ENCODE assay signal across 19 mouse cellular contexts in genomic region chr6:116999940-117000339, GRCm38 (mm10).
A peak's percentile ranks its signal among the peaks of the same experiment; 100 is the strongest.
DNase-seq lines count a peak whose midpoint lies in the region; ATAC-seq and TF ChIP-seq lines count a peak whose summit lies in the region.
"Had no signal": no experiment of that assay in that cellular context is flagged by ENCODE, and none has a peak within 500 bp of the region (broad histone marks: within the 10 kb centered on the region; RNA-seq: fewer than 3 reads in every experiment).

No protein-coding gene starts in this region.

- no peaks in the 10 kb centered on the region for H3K79me2 ChIP-seq in liver, adult 2 months (ENCODE audit: control insufficient read depth, insufficient read depth, low read length)

- H3K27ac ChIP-seq in forebrain, postnatal 0 days (ENCODE audit: low read depth, low read length), result no peak overlapping the region
- no peak overlapping the region for H3K27ac ChIP-seq in forebrain, embryonic 15.5 days (replicated peaks)
- H3K27ac ChIP-seq in liver, adult 2 months (replicated peaks; ENCODE audit: insufficient read depth, low read depth, low read length), result no peak overlapping the region
- no peak overlapping the region for H3K27ac ChIP-seq in liver, postnatal 0 days (ENCODE audit: low read depth)
- H3K27ac ChIP-seq in embryonic facial prominence, embryonic 14.5 days (replicated peaks; ENCODE audit: low read depth, low read length), result no peak overlapping the region
- H3K27ac ChIP-seq: hindbrain, embryonic 12.5 days; liver, embryonic 14.5 days; midbrain, embryonic 12.5 days had no signal

- 44% methylated on average over 4 of the region's 4 CpGs for WGBS in forebrain, postnatal 0 days
- WGBS in forebrain, embryonic 15.5 days, result 51% methylated on average over 4 of the region's 4 CpGs
- WGBS in liver, adult 2 months, result 30% methylated on average over 4 of the region's 4 CpGs
- 45% methylated on average over 4 of the region's 4 CpGs for WGBS in liver, postnatal 0 days (ENCODE audit: insufficient replicate concordance)
- 34% methylated on average over 4 of the region's 4 CpGs for WGBS in embryonic facial prominence, embryonic 14.5 days

- no peak overlapping the region for H3K9ac ChIP-seq in forebrain, postnatal 0 days
- no peak overlapping the region for H3K9ac ChIP-seq in forebrain, embryonic 15.5 days (replicated peaks)
- no peak overlapping the region for H3K9ac ChIP-seq in liver, adult 2 months (ENCODE audit: low read depth, low read length)
- no peak overlapping the region for H3K9ac ChIP-seq in liver, postnatal 0 days (replicated peaks)
- no peak overlapping the region for H3K9ac ChIP-seq in embryonic facial prominence, embryonic 14.5 days (ENCODE audit: low read depth, low read length)
- H3K9ac ChIP-seq: hindbrain, embryonic 12.5 days; liver, embryonic 14.5 days; midbrain, embryonic 12.5 days had no signal

- H3K4me2 ChIP-seq in forebrain, postnatal 0 days (ENCODE audit: low read depth), result no peak overlapping the region
- H3K4me2 ChIP-seq in forebrain, embryonic 15.5 days (replicated peaks), result no peak overlapping the region
- H3K4me2 ChIP-seq in liver, postnatal 0 days (ENCODE audit: low read depth, low read length), result no peak overlapping the region
- no peak overlapping the region for H3K4me2 ChIP-seq in embryonic facial prominence, embryonic 14.5 days (ENCODE audit: low read depth, low read length)
- H3K4me2 ChIP-seq: heart, embryonic 11.5 days; hindbrain, embryonic 12.5 days; midbrain, embryonic 12.5 days had no signal

- no peak for TF ChIP-seq POLR2A in liver, adult 2 months (IDR thresholded peaks at IDR 0.05; ENCODE audit: extremely low read depth, insufficient read depth, low read length)

- peak; percentile 37 for DNase-seq in forebrain, postnatal 0 days
- DNase-seq in liver, adult 2 months (ENCODE audit: extremely low read depth, low read depth, low spot score), result peak; percentile 21
- DNase-seq in liver, postnatal 0 days, result no peak
- peak; percentile 56 for DNase-seq in NIH3T3 (ENCODE audit: low read depth)
- peak; percentile 77 for DNase-seq in embryonic facial prominence, embryonic 14.5 days (ENCODE audit: low spot score)
- no peak for DNase-seq in adrenal gland, adult 2 months
- DNase-seq in right cerebral cortex, postnatal 36 days (ENCODE audit: low spot score in 2 of 2), result no peak
- DNase-seq: gastrocnemius, postnatal 14 days; kidney, postnatal 4 days; layer of hippocampus, adult 9-11 months; lung, postnatal 10 days; spleen, adult 18-20 months; thymus, adult 18-20 months; thymus, postnatal 4 days had no signal

- ATAC-seq in forebrain, postnatal 0 days, result peak; percentile 58
- ATAC-seq in forebrain, embryonic 15.5 days (replicated peaks), result no peak
- no peak for ATAC-seq in liver, postnatal 0 days
- ATAC-seq in embryonic facial prominence, embryonic 14.5 days (ENCODE audit: low read depth), result no peak

- no peak overlapping the region for H3K4me3 ChIP-seq in forebrain, postnatal 0 days (ENCODE audit: low read depth, low read length)
- H3K4me3 ChIP-seq in forebrain, embryonic 15.5 days, result no peak overlapping the region
- H3K4me3 ChIP-seq in liver, adult 2 months (ENCODE audit: insufficient read depth, low read depth, low read length), result no peak overlapping the region
- H3K4me3 ChIP-seq in liver, postnatal 0 days (ENCODE audit: low read depth, low read length), result no peak overlapping the region
- no peak overlapping the region for H3K4me3 ChIP-seq in embryonic facial prominence, embryonic 14.5 days (ENCODE audit: low read depth, low read length)
- H3K4me3 ChIP-seq: hindbrain, embryonic 12.5 days; midbrain, embryonic 12.5 days had no signal

- TF ChIP-seq EP300 in liver, postnatal 0 days (IDR thresholded peaks at IDR 0.05; ENCODE audit: low read depth), result no peak

- no peaks in the 10 kb centered on the region for H3K36me3 ChIP-seq in forebrain, postnatal 0 days (ENCODE audit: insufficient read depth)
- no peaks in the 10 kb centered on the region for H3K36me3 ChIP-seq in forebrain, embryonic 15.5 days
- H3K36me3 ChIP-seq in liver, adult 2 months (ENCODE audit: control insufficient read depth, insufficient read depth, low read length), result no peaks in the 10 kb centered on the region
- H3K36me3 ChIP-seq in liver, postnatal 0 days (replicated peaks; ENCODE audit: insufficient read depth, low read length), result no peaks in the 10 kb centered on the region
- H3K36me3 ChIP-seq in embryonic facial prominence, embryonic 14.5 days (ENCODE audit: control insufficient read depth, insufficient read depth, low read length), result no peaks in the 10 kb centered on the region
- H3K36me3 ChIP-seq: hindbrain, embryonic 12.5 days; midbrain, embryonic 12.5 days had no signal

- no peak for TF ChIP-seq CTCF in forebrain, postnatal 0 days (IDR thresholded peaks at IDR 0.05; ENCODE audit: low read depth)
- TF ChIP-seq CTCF in liver, adult 2 months (IDR thresholded peaks at IDR 0.05; ENCODE audit: low read depth, low read length), result no peak
- TF ChIP-seq CTCF in liver, postnatal 0 days (IDR thresholded peaks at IDR 0.05; ENCODE audit: low read depth), result no peak

- peaks cover 4% of the 10 kb centered on the region; the same call in 1 of the 2 replicates for H3K4me1 ChIP-seq in forebrain, postnatal 0 days (ENCODE audit: insufficient read depth)
- H3K4me1 ChIP-seq in forebrain, embryonic 15.5 days, result peaks cover 20% of the 10 kb centered on the region
- no peaks in the 10 kb centered on the region for H3K4me1 ChIP-seq in liver, adult 2 months (ENCODE audit: control insufficient read depth, insufficient read depth, low read length)
- no peaks in the 10 kb centered on the region for H3K4me1 ChIP-seq in liver, postnatal 0 days (ENCODE audit: insufficient read depth)
- peaks cover 12% of the 10 kb centered on the region; the same call in 1 of the 2 replicates for H3K4me1 ChIP-seq in embryonic facial prominence, embryonic 14.5 days (ENCODE audit: control insufficient read depth, insufficient read depth, low read length)
- H3K4me1 ChIP-seq: hindbrain, embryonic 12.5 days; midbrain, embryonic 12.5 days had no signal

- no peaks in the 10 kb centered on the region for H3K27me3 ChIP-seq in forebrain, postnatal 0 days (ENCODE audit: insufficient read depth, low read length)
- H3K27me3 ChIP-seq in forebrain, embryonic 15.5 days, result no peaks in the 10 kb centered on the region
- no peaks in the 10 kb centered on the region for H3K27me3 ChIP-seq in liver, adult 2 months (ENCODE audit: control insufficient read depth, insufficient read depth, low read length)
- H3K27me3 ChIP-seq in liver, postnatal 0 days (ENCODE audit: insufficient read depth, low read length), result no peaks in the 10 kb centered on the region
- H3K27me3 ChIP-seq in embryonic facial prominence, embryonic 14.5 days (replicated peaks; ENCODE audit: control insufficient read depth, insufficient read depth, low read length), result no peaks in the 10 kb centered on the region
- H3K27me3 ChIP-seq: hindbrain, embryonic 12.5 days; midbrain, embryonic 12.5 days had no signal

- no peaks in the 10 kb centered on the region for H3K9me3 ChIP-seq in forebrain, postnatal 0 days (ENCODE audit: low read length)
- no peaks in the 10 kb centered on the region for H3K9me3 ChIP-seq in forebrain, embryonic 15.5 days
- H3K9me3 ChIP-seq in liver, postnatal 0 days (ENCODE audit: low read length), result no peaks in the 10 kb centered on the region
- no peaks in the 10 kb centered on the region for H3K9me3 ChIP-seq in embryonic facial prominence, embryonic 14.5 days (ENCODE audit: control insufficient read depth, low read length)
- H3K9me3 ChIP-seq: hindbrain, embryonic 12.5 days; midbrain, embryonic 12.5 days had no signal

Comparison
In these comparisons a context has a peak if more than half of its experiments do, and no peak if none do; other contexts are left out.
1. DNase-seq: peak in forebrain, postnatal 0 days (single experiment), liver, adult 2 months (single experiment), NIH3T3 (single experiment) and embryonic facial prominence, embryonic 14.5 days (single experiment); none in liver, postnatal 0 days (single experiment), adrenal gland, adult 2 months (single experiment) and right cerebral cortex, postnatal 36 days (0 of 2).